Mouse (Mus musculus): ENCODE measurements around the gene Tpp1. TPM values are rescaled to one million over a fixed set of nuclear protein-coding genes. Genes with fewer than 3 reads are reported as not detected.
A peak's percentile ranks its signal among the peaks of the same experiment; 100 is the strongest.

Gene Tpp1
- 34.0 and 41.8 TPM in 2 replicates for total RNA-seq (2015; ENCODE audit: low replicate concordance)
- 14.2 and 19.1 TPM in 2 replicates for total RNA-seq (2017; ENCODE audit: low replicate concordance)

DNA sequence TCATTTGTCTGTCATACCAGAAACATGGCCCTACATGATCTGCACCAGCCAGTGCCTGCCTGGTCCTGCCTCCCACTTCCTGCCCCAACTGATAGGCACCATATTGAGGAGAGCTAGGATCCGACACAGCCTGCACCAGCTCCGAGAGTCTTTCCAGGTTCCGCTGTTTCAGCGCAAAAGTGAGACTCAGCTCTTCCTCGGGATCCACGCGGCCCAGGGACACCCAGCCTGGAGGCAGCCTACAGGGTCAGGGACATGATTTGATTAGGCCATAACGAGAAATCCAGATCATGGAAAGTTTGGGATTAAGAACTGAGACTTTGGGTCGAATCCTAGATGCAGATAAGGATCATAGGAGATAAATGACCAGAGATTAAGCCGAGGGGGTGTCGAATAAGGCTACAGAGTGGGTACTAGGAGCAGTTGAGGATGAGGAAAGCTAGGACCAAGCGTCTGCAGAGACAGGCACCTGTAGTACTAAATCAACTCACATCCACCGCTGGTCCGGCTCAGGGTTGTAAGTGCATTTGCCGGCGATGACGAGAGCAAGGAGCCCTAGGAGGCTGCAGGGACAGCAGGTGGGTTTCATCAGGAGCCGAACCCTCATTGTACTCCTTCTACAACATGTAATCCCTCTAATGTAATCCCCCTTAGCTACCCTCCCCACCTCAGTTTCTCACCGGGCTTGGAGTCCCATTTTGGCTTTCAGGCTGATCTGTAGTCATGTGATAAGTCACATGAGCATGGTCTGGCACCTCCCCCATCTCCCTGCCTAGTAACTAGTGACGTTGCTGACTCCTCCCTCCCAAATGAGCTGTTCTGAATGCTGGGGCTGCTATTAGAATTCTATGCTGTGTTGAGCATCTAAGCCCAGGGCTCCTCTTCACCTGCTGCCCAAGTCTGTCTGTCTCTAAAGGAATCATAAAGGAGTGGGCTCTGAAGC lies at the start of gene Tpp1:
Tpp1 (minus strand) TSS at position 745 of the 943 bp plus-strand sequence.
- peak; percentile 96 for ATAC-seq (replicated peaks; ENCODE audit: low FRiP score, poor library complexity, severe bottlenecking)

DNA sequence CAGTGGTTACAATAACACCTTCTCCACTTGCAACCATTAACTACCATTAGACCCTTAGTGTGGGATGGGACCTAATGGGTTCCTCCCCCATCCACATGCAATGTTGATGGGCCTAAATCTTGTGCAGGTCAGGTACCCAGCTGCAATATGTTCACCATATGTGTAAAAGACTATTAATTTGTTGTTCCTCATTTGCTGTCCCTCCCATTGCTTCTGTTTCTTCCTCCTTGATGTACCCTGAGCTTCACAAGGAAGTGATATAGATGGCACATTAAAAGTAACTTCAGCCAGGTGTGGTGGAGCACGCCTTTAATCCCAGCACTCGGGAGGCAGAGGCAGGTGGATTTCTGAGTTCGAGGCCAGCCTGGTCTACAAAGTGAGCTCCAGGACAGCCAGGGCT lies 44.9 kb upstream of the Tpp1 start:
- no peak for ATAC-seq (replicated peaks; ENCODE audit: low FRiP score, poor library complexity, severe bottlenecking)

DNA sequence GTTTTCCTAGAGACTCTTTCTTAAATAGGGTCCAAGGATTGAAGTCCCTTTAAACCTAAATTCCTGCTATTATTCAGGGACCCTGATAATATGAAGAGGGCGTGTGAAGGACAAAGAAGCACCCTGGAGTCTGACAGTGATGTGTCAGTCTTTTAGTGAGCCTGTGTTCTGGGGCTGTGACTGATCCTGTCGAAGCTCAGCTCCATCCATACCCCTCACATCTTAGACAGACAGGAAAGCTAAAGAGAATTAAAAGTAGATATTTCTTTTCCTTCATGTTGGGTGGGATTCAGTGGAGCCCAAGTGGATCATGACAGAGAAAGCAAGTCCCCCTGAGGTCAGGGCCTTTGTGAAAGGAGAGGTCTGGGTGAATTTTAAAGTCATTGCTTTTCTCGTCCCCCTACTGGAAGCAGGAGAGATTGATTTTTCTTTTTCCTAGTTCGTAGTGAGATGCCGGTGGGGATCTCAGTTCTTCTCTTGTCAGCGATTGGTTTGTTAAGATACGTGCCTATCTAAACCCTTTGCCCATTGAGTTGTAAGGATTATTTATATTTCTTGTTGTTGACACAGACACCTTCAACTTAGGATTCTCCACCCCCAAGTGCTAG lies 43.8 kb upstream of the Tpp1 start:
- no peak for ATAC-seq (replicated peaks; ENCODE audit: low FRiP score, poor library complexity, severe bottlenecking)

DNA sequence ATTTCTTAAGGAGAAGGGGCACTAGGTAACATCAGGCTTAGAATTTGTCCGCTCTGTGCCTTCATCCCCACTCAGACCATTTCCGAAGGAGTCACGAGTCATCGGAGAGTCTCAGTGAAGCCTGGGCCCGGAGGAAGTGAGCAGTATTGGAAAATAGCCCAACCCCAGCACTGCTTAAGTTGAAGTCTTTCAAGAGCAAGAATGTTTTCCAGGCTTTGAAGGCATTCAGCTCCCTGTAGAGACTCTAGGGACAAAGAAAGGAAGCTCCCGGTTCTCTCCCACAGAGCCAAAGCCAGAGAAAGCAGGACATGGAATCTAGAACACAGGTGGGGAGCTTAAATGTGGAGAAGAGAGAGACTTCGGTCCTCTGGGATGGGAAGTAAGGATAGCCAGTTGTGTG lies 41.7 kb upstream of the Tpp1 start:
- no peak for ATAC-seq (replicated peaks; ENCODE audit: low FRiP score, poor library complexity, severe bottlenecking)

DNA sequence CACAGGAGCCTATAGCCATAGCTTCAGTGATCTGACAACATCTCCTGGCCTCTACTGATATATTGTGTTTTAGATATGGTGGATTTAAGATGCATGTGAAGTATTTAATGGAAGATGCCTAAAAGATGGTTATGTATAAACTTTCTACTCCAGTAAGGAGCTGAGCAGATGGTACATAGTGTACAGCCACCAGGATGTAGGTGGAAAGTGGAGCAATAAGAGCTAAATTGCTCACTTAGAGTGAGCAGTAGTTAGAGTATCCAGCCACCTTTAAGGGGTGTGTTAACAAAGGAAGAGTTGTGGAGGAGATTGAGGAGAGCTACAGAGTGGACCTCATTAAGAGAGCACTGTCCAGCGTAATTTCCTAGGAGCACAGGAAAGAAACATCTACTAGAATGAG lies 39.1 kb upstream of the Tpp1 start:
- no peak for ATAC-seq (replicated peaks; ENCODE audit: low FRiP score, poor library complexity, severe bottlenecking)

DNA sequence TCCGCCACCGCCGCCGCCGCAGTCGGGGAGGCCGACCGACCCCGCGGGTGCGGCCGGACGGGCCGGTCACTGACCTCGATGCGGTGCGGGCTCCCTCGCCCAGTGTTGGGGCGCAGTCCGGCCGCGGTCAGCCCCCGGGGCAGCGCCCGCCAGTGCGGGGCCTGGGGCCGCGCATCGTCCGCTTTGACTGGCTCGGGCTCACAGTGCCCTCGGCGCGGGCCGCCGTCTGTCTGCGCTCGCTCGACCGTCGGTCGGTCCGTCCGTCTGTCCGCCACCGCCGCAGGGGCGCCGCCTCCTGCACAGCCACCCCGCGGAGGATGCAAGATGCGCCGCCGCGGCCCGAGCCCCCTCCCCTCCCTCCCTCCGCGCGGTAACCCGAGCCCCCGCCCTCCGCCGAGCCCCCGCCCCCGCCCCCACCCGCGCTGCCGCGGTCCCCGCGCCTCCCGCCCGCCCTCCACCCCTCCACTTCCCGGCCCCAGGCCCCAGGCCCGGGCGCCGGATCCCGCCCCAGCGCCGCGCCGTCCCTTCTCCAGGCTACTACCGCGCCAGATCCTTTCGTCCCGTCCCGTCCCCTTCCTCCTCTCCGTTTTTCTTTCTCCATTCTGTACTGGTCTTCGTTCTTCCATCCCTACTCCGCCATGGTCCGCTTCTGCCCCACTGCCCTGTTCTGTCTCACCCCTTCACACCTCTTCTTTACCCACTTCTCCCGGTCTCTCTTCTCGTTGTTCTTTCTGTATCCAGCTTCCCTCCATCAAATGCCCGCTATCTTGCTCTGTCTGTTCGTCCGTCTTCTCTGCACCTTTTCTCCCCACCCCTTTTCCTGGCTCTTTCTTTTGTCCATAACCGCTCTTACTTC lies 35.5 kb upstream of the Tpp1 start, which contains the start of gene Dchs1:
Dchs1 (minus strand) TSS at position 370 of the 856 bp plus-strand sequence.
- ATAC-seq (replicated peaks; ENCODE audit: low FRiP score, poor library complexity, severe bottlenecking) = no peak

DNA sequence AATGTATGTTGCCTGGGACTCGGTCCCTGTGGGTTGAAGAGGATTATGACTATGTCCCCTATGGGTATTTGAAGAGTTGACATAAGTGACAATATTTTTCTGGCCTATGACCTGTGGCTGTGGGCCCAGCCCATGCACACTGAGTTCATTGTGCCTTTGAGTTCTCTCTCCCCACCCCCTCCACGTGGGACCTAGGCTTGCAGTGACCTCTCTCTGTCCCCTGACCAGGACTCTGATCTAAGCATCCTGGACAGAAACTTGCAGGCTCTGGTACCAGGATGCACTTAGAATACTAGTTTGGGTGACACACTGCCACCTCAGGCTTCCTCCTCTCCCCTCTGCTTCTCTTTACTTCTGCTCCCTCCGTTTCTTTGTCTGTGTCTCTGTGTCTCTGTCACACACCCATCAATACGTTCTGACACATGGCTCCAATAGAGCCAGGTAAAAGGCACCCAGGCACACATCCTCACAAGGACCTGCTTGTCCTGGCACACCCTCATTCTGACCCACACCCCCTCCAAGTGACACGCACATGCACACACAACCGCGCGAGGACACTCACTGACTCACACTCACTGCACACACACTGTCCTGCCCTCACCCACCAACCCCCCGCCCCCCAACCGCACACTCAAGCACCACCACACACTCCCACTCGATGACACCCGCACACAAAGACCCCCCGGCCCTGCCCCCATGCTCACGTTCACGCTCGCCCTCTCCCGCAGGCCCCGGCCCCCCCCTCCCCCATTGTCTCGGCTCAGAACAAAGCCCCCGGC lies 34.7 kb upstream of the Tpp1 start:
- no peak for ATAC-seq (replicated peaks; ENCODE audit: low FRiP score, poor library complexity, severe bottlenecking)

DNA sequence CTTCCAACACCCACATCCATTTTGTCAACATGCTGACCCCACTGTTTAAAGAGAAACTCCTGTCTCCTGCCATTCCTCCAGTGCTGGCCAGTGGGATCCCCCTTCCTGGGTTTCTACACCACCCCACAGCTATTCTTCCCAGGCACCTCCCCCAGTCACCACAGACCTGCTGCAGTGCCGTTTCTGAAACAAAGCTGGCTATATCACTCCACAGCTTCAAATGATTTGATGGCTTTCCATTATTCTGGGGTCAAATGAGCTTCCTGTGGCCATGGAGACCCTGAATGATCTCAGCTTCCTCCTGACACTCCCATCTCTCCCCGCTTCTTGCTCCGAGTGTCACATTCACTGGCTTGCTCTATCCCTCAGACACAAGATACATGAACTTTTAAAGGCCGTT lies 32.5 kb upstream of the Tpp1 start:
- ATAC-seq (replicated peaks; ENCODE audit: low FRiP score, poor library complexity, severe bottlenecking) = no peak

DNA sequence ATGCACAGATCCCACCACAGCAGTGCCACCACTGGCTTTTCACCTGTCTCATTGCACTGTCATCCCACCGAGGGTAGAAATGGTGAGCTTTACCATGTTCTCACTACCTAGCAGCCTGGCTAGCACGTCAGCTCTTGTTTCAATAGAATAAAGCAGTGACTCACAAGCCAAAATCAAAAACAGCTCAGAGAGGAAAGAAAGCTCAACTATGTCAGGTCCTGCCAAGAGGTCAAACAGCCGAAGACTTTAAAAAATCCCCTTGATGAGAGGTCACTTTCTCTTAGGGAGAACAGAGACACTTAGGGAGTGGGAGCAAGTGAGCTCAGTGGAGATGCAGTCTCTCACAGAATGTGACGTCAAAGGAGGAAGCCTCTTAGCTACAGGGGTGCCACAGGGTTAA lies 31.8 kb upstream of the Tpp1 start:
- no peak for ATAC-seq (replicated peaks; ENCODE audit: low FRiP score, poor library complexity, severe bottlenecking)

DNA sequence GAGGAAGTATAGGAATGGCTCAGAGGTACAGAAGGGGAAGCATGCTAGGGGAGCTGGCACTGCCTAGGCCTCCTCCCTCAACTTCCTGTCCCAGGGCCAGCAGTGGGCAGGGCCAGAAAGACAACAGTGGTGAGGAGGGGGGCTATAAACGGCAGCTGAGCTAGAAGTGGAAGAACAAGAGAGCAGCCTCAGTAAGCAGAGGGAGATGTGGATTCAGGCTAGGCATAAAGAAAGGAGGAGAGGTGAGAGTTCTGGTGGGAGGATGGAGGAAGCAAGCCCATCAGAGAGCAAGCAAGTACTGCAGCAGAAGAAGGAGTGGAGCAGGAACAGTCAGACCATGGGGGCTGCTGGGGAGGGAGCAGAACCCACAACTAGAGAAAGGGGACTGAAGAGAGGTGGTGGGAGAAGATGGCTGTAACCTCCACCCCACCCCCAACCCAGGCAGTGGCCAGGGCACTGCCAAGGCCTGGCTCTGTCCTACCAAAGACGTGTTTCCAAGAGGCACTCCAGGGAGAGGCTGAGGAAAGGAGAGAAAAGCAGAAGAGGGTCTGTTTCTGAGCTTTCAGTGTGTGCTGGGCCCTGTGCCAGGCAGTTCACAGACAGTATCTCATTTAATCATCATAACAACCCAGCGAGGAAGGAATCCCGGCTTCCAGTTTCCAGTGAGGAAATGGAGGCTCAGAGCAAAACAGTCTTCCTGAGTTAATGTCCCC lies 26.7 kb upstream of the Tpp1 start:
- no peak for ATAC-seq (replicated peaks; ENCODE audit: low FRiP score, poor library complexity, severe bottlenecking)

DNA sequence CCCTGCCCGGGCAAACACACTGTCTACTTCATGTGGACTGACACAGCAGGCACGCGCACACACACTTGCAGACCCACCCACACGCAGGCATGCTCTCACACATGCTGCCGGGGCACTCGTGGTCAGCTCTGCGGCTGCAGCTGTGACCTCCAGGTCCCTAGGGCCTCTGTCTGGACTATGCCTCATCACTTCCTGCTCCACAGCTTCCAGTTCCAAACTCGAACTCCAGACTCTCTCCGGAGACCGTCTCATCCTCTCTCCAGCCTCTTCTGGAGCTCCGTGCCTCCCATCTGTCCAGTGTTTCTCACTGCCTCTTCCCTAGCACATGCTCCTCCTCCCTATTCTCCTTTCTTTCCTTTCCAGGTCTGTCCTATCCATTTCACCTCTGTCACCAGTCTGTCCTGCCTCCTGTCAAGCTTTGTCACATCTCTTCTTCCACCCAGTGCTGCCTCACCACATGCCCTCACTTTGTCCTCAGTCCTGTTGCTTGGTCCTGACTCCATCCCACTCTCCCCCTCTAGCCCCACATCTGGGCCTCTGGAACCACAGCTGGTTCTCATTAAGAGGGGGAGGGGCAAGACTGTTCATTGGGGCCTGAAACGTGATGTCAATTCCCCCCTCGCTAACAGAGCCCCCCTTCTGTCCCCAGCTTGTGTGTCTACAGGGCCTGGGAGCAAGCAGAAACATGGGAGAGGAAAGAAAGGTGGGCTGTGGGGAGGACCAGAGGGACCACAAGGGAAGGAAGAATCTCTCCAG lies 25.9 kb upstream of the Tpp1 start:
- ATAC-seq (replicated peaks; ENCODE audit: low FRiP score, poor library complexity, severe bottlenecking) = no peak

DNA sequence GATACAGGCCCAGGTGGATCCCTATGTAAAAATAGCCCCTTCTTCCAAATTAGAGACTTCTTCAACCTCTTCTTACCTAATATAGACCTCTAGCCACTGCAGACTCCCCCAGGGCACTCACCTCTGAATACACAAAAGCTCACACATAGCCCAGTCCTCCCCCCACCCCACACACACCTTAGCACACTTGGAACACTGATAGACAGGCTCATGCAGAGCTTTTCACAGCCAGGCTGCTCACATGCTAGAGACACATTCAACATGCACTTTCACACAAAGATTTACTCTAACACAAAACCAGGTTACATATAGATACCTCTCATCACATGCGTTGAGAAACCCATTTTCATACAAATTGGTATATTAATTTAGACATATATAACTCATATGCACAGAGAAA lies 25.3 kb upstream of the Tpp1 start:
- ATAC-seq (replicated peaks; ENCODE audit: low FRiP score, poor library complexity, severe bottlenecking) = no peak

DNA sequence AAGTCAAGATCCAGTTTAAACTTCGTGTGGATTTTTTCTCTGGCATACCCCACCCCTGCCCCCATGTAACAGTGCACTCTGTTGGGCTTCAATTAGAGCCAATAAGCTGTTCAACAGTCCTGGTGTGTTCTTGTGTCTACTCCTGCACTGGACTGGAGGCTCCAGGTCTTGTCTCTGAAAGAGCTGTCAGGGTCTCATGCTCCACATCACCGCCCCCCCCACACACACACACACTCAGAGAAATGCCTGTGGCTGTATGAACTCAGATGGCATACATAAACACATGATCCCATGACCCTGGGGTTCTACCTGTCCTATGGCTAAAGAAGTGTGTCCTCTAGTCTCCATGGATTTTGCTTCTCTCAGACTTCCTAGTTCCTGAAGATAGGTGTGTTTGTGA lies 24.0 kb upstream of the Tpp1 start:
- ATAC-seq (replicated peaks; ENCODE audit: low FRiP score, poor library complexity, severe bottlenecking) = no peak

DNA sequence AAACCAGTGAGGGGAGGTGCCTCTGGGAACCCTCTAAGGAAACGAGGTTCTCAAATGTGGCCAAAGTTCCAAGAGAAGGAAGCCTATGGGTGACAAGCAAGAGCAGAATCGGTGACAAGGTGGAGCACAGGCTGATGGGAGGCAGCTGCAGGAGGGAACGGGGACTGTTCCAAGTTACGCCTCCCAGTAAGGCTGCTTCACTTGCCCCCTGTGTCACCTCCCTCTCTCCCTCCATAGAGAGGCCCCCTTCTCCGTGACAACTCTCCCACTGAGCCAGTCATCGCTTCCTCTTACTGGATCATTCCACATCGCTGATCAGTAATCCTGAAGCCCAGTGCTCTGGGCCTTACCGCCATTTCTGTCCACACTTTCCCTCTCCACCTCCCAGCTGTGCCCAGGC lies 22.6 kb upstream of the Tpp1 start:
- no peak for ATAC-seq (replicated peaks; ENCODE audit: low FRiP score, poor library complexity, severe bottlenecking)

DNA sequence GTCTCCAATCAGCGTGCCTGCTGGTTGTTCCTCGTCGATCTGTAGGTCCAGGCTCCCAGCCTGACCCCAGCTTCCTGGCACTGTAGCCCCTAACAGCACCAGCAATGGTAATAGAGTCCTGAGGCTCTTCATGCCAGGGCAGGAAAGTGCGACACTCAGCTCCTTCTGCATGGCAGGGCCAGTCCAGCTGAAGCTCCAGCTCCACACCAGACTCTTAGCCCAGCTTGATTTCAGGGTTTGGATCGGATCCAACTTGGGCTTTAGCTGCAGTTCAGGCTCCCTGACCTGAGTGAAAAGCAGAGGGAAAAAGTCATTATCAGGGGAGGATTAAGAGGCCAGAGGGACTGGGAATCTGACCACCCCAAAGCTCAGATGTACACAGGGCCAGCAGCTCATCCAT lies 21.0 kb upstream of the Tpp1 start:
- no peak for ATAC-seq (replicated peaks; ENCODE audit: low FRiP score, poor library complexity, severe bottlenecking)

DNA sequence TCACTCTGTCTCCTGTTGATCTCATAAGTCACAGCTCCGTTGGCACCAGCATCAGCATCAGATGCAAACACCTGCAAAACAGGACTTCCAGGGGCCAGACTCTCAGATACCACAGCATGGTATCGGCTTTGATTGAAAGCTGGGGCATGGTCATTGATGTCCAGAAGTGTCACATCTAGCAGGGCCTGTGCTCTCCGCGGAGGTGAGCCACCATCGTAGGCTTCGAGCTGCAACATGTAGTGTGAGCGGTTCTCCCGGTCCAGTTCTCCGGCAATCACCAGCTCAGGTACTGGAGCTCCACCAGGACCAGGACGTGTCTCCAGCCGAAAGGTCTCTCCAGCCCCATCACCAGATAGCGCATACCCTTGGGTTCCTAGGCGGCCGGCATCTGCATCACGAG lies 20.3 kb upstream of the Tpp1 start:
- no peak for ATAC-seq (replicated peaks; ENCODE audit: low FRiP score, poor library complexity, severe bottlenecking)

DNA sequence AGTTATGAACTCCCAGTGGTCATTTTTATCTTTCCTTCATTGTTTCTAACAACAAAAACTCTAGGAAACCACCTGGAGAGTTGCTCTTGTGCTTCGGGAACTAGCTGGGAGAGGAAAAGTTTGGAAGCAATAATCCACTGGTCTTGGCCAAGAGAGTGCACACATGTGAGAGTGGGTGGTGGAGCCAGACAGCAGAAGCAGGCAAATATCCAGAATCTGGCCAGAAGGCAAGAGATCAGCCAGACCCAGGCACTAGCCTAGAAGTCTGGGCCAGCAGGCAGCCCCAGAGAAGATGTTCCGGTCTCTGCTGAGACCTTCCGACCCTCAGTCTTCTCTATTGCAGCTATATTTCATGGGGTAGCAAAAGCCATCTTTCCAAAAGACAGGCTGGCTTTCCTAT lies 17.9 kb upstream of the Tpp1 start:
- ATAC-seq (replicated peaks; ENCODE audit: low FRiP score, poor library complexity, severe bottlenecking) = no peak

DNA sequence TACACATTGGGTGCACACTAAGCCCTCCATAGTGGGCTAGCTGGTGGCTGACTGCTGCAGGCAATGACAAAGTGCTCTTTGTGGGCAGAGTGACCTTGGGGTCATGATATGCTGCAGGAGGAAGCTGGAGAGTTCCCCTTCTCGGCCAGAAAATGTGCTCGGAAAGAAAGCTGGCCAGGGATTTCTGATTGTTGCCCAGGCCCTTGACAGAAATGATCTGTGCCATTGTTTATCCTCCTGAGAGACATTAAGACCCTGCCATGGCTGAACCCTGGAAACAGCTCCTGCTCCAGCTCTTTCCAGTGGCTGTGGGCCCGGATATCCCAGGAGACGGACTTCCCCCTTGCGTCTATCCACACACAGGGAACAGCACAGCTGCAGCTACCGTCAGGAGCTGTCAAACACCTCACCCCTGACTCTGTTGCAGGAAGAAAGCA lies 15.7 kb upstream of the Tpp1 start:
- ATAC-seq (replicated peaks; ENCODE audit: low FRiP score, poor library complexity, severe bottlenecking) = no peak

Measured in erythroblast, adult 5-6 weeks (primary cell).